Mouse (Mus musculus): ENCODE results near the gene Foxp1. TPM values are rescaled to one million over a fixed set of nuclear protein-coding genes. Genes with fewer than 3 reads are reported as not detected.

The Foxp1 gene
- polyA plus RNA-seq, 1 experiment: 93.7 TPM

- H3K4me3 ChIP-seq (replicated peaks; ENCODE audit: control insufficient read depth, low read depth, low read length): no peak overlapping the region
- no peak overlapping the region for H3K27ac ChIP-seq (ENCODE audit: control insufficient read depth, insufficient read depth, low read depth, low read length, poor library complexity)
- 68% methylated on average over 6 of the region's 6 CpGs for WGBS
- TF ChIP-seq CTCF (IDR thresholded peaks at IDR 0.05; ENCODE audit: control insufficient read depth, insufficient read depth, low read length) (no peak), POLR2A (IDR thresholded peaks at IDR 0.05; ENCODE audit: borderline replicate concordance, control insufficient read depth, low read depth, low read length) (no peak)
- no peaks in the 10 kb centered on the region for H3K4me1 ChIP-seq (ENCODE audit: control insufficient read depth, insufficient read depth, low read length)
Observed at GRCm38 (mm10) chr6:99101489-99101908, 421.0 kb downstream of the Foxp1 start.

- H3K4me3 ChIP-seq (replicated peaks; ENCODE audit: control insufficient read depth, low read depth, low read length): no peak overlapping the region
- WGBS: 90% methylated on average over 5 of the region's 5 CpGs
- TF ChIP-seq POLR2A (IDR thresholded peaks at IDR 0.05; ENCODE audit: borderline replicate concordance, control insufficient read depth, low read depth, low read length): no peak
- no peak for TF ChIP-seq CTCF (IDR thresholded peaks at IDR 0.05; ENCODE audit: control insufficient read depth, insufficient read depth, low read length)
- H3K27ac ChIP-seq (ENCODE audit: control insufficient read depth, insufficient read depth, low read depth, low read length, poor library complexity): no peak overlapping the region
- H3K4me1 ChIP-seq (ENCODE audit: control insufficient read depth, insufficient read depth, low read length): peaks cover 1% of the 10 kb centered on the region; the same call in 1 of the 2 replicates
Observed at GRCm38 (mm10) chr6:99100331-99100730, 422.2 kb downstream of the Foxp1 start.

GRCm38 (mm10) chr6:99099781-99100180 is 422.7 kb downstream of the Foxp1 start:
- Histone ChIP-seq H3K4me1 (ENCODE audit: control insufficient read depth, insufficient read depth, low read length) (peaks cover 1% of the 10 kb centered on the region; the same call in 1 of the 2 replicates), H3K4me3 (replicated peaks; ENCODE audit: control insufficient read depth, low read depth, low read length) (no peak overlapping the region), H3K27ac (ENCODE audit: control insufficient read depth, insufficient read depth, low read depth, low read length, poor library complexity) (no peak overlapping the region)
- no peak for TF ChIP-seq POLR2A (IDR thresholded peaks at IDR 0.05; ENCODE audit: borderline replicate concordance, control insufficient read depth, low read depth, low read length)
- TF ChIP-seq CTCF (IDR thresholded peaks at IDR 0.05; ENCODE audit: control insufficient read depth, insufficient read depth, low read length): no peak
- 89% methylated on average over 4 of the region's 4 CpGs for WGBS

GRCm38 (mm10) chr6:99097191-99097590 is 425.3 kb downstream of the Foxp1 start:
- no peak overlapping the region for H3K4me3 ChIP-seq (replicated peaks; ENCODE audit: control insufficient read depth, low read depth, low read length)
- WGBS: 77% methylated on average over 7 of the region's 7 CpGs
- TF ChIP-seq POLR2A (IDR thresholded peaks at IDR 0.05; ENCODE audit: borderline replicate concordance, control insufficient read depth, low read depth, low read length) (no peak), CTCF (IDR thresholded peaks at IDR 0.05; ENCODE audit: control insufficient read depth, insufficient read depth, low read length) (no peak)
- H3K27ac ChIP-seq (ENCODE audit: control insufficient read depth, insufficient read depth, low read depth, low read length, poor library complexity): no peak overlapping the region
- H3K4me1 ChIP-seq (ENCODE audit: control insufficient read depth, insufficient read depth, low read length): peaks cover 1% of the 10 kb centered on the region; the same call in 1 of the 2 replicates

GRCm38 (mm10) chr6:99096776-99097166 is 425.8 kb downstream of the Foxp1 start:
- Histone ChIP-seq H3K4me3 (replicated peaks; ENCODE audit: control insufficient read depth, low read depth, low read length) (no peak overlapping the region), H3K4me1 (ENCODE audit: control insufficient read depth, insufficient read depth, low read length) (peaks cover 1% of the 10 kb centered on the region; the same call in 1 of the 2 replicates), H3K27ac (ENCODE audit: control insufficient read depth, insufficient read depth, low read depth, low read length, poor library complexity) (no peak overlapping the region)
- TF ChIP-seq POLR2A (IDR thresholded peaks at IDR 0.05; ENCODE audit: borderline replicate concordance, control insufficient read depth, low read depth, low read length) (no peak), CTCF (IDR thresholded peaks at IDR 0.05; ENCODE audit: control insufficient read depth, insufficient read depth, low read length) (no peak)
- WGBS: 64% methylated on average over 7 of the region's 7 CpGs

- Histone ChIP-seq H3K4me3 (replicated peaks; ENCODE audit: control insufficient read depth, low read depth, low read length) (peak overlapping the region; percentile 68), H3K27ac (ENCODE audit: control insufficient read depth, insufficient read depth, low read depth, low read length, poor library complexity) (peak overlapping the region; percentile 13; the same call in 1 of the 2 replicates), H3K4me1 (ENCODE audit: control insufficient read depth, insufficient read depth, low read length) (peaks cover 1% of the 10 kb centered on the region; the same call in 1 of the 2 replicates)
- 3% methylated on average over 12 of the region's 12 CpGs for WGBS
- TF ChIP-seq CTCF (IDR thresholded peaks at IDR 0.05; ENCODE audit: control insufficient read depth, insufficient read depth, low read length): no peak
- no peak for TF ChIP-seq POLR2A (IDR thresholded peaks at IDR 0.05; ENCODE audit: borderline replicate concordance, control insufficient read depth, low read depth, low read length)
Observed at GRCm38 (mm10) chr6:99096105-99096775, 426.3 kb downstream of the Foxp1 start.

- Histone ChIP-seq H3K4me1 (ENCODE audit: control insufficient read depth, insufficient read depth, low read length) (peaks cover 1% of the 10 kb centered on the region; the same call in 1 of the 2 replicates), H3K4me3 (replicated peaks; ENCODE audit: control insufficient read depth, low read depth, low read length) (peak overlapping the region; percentile 68), H3K27ac (ENCODE audit: control insufficient read depth, insufficient read depth, low read depth, low read length, poor library complexity) (peak overlapping the region; percentile 42)
- no peak for TF ChIP-seq POLR2A (IDR thresholded peaks at IDR 0.05; ENCODE audit: borderline replicate concordance, control insufficient read depth, low read depth, low read length)
- no peak for TF ChIP-seq CTCF (IDR thresholded peaks at IDR 0.05; ENCODE audit: control insufficient read depth, insufficient read depth, low read length)
- 8% methylated on average over 18 of the region's 18 CpGs for WGBS
Observed at GRCm38 (mm10) chr6:99095185-99096104, 427.1 kb downstream of the Foxp1 start.

Data from bone marrow, adult 2 months (tissue).